Mouse (Mus musculus): ENCODE measurements around the gene Poln.

DNA sequence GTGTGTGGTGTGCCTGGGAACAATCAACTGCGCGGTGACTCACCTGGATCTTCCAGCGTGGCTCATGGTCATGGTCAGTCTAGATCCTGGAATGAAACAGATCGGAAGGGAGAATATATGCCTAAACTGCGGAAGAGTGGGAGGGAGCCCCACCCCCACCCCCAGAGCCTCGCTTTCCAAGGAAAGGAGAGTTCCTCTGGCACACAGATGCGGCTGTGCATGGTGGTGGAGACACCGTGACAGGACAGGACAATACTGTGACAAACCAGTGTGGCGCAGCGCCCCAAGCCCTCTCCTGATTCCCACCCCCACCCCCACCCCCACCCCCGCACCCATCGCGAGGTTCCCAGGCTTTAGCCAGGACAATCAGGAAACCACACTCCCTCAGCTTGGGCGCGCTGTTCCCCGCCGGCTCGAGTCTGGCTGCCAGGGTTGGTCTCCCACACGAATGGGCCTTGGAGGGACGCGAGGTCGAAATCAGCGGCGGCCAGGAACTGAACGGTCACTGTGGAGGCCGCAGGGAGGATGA is 186.5 kb downstream of the Poln start:
- TF ChIP-seq CTCF (IDR thresholded peaks at IDR 0.05; ENCODE audit: borderline replicate concordance, control insufficient read depth, extremely low read depth, insufficient read depth, low read length, poor library complexity), result no peak
- no peak for TF ChIP-seq POLR2A (IDR thresholded peaks at IDR 0.05; ENCODE audit: control insufficient read depth, extremely low read depth, insufficient read depth, low read length, poor library complexity)
